Mouse (Mus musculus) adrenal gland, postnatal 14 days (tissue): ENCODE measurements around the gene Lnx2. TPM values are rescaled to one million over a fixed set of nuclear protein-coding genes. Genes with fewer than 3 reads are reported as not detected.

ENCODE experiments used
- DNase-seq: peaks from one replicate; pipeline ENCODE4 v3.0.0; 2021; ENCODE audit warnings: mixed read lengths
- long read RNA-seq, 2 experiments: library from polyadenylated mRNA; stranded (forward); transcript quantifications; one replicate each; pipeline ENCODE4 v2.0.0; 2021
- total RNA-seq: library from RNA; stranded (reverse); gene quantifications from 2 replicates; pipeline ENCODE4 v1.2.3, GENCODE M21; 2021

Gene Lnx2
- total RNA-seq: 18.5 and 18.8 TPM in 2 replicates
- long read RNA-seq, experiment 1, full-length matches to known transcripts: 17 of 28 reads
- long read RNA-seq, experiment 1, partial matches to known transcripts: 4 of 28 reads
- long read RNA-seq, experiment 1, other reads (novel, unspliced or antisense): 7 of 28 reads
- long read RNA-seq, experiment 2, full-length matches to known transcripts: 13 of 21 reads
- long read RNA-seq, experiment 2, partial matches to known transcripts: 0 of 21 reads
- long read RNA-seq, experiment 2, other reads (novel, unspliced or antisense): 8 of 21 reads

DNA sequence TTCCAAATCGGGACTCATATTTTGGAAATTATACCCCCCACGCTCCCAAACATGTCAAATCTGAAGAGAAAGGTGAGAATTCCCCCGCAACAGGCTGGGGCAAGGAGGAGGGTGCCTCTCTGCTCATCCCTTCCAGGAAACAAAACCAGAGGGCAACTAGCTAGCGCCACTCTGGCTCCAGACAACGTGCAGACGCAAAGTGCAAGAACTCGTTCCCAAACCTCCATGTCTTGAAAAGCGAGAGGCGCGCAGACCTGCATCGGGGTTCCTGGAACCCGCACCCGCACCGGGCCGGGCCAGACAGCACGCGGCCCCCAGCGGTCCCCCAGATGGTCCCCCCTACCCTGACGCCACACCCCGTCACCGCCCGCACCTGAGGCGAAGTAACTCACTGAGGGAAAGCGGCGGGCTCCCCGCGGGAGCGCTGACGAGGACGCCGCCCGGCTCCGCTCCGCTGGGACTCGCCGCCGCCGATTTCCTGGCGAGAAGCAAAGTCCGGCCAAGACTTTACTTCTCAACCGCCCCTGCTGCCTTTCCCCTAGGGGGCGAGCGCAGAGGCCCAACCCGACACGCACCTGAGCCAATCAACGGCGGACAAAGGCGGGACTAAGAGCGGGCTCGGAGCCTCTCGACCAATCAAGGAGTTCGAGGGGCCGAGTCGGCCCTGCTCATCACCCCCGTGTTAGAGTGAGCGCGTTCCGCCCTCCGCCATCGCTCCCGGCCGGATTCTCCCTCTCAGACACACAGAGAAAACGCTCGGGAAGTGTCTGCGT, at the start of gene Lnx2:
Gene Lnx2, minus strand, starts transcription at position 561 of the 773 bp plus-strand sequence.
- DNase-seq: peak; percentile 99

DNA sequence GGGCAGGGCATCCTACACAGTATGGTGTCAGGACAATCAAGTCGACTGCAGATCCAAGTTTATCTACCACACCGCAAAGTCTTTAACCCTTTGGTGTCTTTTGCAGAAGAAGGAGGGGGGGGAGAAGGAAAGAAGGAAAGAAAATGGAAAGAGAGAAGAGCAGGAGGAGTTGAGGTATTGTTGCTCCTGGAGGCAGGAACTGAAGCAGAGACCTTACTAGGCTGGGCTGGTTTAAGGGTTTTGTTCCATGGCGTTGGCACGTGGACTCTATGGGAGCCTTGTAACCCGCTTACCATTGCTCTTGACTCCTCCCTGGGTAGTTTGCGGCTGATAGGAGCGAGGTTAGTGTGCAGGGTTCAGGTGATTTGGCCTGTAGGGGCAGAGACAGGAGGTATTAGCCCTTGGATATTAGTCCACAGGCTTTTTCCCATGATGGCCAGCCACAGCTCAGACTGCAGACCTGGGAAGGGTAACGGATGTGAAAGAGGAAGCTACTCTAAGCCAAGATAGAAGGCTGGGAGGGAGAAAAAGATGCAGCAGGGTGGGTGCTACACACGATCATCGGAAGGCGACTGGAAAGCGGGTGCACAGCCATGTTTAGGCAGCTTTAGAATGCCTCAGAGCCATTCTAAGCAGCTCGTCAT, 49.3 kb upstream of the Lnx2 start:
- DNase-seq: no peak

- DNase-seq: no peak
Observed at GRCm38 (mm10) chr5:147124794-147125193, 48.4 kb upstream of the Lnx2 start.

DNA sequence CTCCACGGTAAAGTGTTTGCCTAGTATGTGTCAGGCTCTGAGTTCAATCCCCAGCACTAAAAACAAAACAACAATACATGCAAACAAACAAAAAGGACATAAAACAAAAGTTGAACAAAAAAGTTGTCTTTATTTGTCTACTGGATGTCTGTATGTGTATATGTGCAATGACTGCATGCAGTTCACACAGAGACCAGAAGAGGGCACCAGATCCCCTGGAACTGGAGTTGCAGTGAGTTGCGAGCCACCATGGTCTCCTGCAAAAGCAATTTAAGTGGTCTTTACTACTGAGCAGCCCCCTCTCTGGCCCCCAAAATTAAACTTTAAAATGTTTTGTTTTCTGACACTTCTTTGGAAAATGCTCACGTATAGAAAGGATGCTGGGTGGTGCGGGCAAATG, 44.8 kb upstream of the Lnx2 start:
- DNase-seq: no peak

DNA sequence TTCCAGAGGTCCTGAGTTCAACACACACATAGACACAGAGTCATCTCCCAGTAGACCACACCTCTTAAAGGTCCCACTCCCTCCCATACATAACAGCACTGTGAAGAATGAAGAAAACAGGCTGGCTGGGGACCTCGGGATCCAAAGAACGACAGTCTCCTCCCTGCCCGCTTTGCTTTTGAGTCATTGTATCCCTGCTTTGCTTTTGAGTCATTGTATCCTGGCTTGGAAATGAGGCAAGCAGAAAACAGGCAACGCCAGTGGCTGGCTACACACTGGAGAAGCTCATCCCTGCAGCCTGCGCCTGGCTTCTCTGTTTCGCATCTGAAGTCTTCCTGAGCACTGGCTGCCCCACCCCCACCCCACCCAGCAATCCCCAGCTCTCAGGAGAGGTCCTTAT, 40.6 kb upstream of the Lnx2 start:
- peak; percentile 37 for DNase-seq

DNA sequence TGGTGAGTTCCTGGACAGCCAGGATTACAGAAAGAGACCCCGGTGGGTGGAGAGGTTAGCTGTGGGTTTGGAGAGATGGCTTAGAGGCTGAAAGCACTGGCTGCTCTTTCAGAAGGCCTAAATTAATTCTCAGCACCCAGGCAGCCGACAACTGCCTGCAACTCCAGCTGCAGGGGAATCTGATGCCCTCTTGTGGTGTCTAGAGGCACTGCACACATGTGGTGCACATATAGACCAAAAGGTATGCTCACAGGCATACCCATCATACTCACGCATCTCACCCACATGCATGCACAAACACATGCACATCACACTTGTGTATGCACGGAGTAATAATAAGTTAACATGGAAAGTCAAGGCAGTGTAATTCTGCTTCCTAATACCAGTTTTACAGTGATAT, 39.2 kb upstream of the Lnx2 start:
- no peak for DNase-seq

- DNase-seq: peak; percentile 62
Observed at GRCm38 (mm10) chr5:147114738-147115137, 38.4 kb upstream of the Lnx2 start.

DNA sequence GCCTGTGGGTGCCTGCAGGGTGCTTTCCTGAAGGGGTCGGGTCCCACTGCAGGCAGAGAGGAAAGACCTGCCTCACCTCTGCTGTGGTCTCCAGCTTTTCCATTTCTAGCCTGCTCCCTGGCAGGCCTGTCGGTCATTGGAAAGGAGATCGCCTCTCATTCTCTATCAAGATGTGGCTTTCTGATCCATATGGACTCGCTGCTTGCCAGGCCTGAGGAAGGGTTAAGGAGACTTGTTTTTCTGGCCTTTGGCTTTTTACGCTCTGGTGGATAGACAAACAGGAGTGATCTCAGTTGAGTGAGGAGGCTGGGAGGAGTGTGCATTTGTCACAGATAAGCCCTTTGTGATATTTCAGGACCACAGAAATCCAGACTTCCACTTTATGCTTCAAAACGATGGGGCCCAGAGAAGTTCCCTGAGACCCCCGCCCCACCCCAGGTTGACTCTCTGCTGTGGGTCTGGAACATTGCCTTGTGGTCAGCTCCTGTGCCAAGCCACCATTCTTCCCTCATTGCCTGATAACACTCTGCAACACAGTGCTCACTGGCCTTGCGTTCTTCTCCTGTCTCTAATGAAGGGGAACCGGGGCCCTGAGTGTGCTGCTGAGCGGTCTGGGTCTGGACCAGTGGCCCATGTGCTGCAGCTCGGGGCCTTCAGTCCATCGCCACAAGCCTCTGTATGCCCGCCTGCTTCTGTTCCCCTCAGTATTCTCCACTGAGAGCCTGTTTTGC, 32.6 kb upstream of the Lnx2 start:
- no peak for DNase-seq

GRCm38 (mm10) chr5:147107276-147107675, 30.9 kb upstream of the Lnx2 start:
- DNase-seq: no peak

DNA sequence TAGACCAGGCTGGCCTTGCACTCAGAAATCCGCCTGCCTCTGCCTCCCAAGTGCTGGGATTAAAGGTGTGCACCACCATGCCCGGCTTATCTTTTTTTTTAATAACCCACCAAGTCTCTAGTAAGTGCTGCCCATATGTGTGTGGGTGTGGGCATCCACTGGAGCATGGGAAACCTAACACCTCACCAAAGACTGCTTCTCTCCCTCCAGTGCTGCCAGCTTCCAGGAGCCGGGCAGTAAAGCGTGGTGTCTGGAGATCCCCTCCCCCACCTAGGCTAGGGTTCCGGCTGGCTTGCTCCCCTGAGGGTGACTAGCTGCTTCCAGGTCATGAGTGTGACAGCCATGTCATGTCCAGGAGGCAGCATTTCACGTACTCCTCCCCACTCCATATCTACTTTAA, 25.9 kb upstream of the Lnx2 start:
- DNase-seq: no peak

DNA sequence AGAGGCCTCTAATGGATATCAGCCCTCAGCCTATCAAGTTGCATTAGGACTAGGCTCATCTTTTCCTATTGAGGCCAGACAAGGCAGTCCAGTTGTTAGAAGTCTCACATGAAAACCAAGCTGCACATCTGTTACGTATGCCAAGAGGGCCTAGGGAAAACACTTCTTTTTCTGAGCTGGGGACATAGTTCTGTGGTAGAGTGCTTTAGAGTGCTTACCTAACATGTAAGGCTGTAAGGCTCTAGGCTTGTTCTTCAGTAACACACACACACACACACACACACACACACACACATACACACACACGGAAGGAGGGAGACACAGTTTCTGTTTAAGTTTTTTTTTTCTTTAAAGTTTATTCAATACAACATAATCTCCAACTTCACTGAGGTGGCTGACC, 23.8 kb upstream of the Lnx2 start:
- no peak for DNase-seq

DNA sequence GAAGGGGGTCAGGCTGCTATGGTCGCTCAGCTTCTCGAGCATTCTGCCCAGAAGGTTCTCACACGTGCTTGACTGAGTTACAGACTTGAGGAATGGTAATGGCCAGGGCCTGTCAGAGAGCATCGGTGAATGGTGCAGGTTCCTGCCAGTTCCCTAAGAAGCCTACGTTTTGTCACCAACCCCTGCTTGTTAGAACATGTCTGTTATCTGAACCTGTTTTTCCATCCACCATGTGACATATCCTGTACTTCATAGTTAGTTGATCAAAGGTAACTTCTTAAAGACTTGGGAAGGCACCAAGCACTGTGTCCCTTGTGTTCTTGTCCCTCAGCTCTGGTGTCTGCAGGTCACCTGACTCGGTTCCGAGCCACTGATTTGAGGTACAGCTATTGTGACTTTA, 22.3 kb upstream of the Lnx2 start:
- no peak for DNase-seq

- DNase-seq: no peak
Observed at GRCm38 (mm10) chr5:147096586-147096985, 20.2 kb upstream of the Lnx2 start.

- peak; percentile 81 for DNase-seq
Observed at GRCm38 (mm10) chr5:147094296-147094695, 17.9 kb upstream of the Lnx2 start.

DNA sequence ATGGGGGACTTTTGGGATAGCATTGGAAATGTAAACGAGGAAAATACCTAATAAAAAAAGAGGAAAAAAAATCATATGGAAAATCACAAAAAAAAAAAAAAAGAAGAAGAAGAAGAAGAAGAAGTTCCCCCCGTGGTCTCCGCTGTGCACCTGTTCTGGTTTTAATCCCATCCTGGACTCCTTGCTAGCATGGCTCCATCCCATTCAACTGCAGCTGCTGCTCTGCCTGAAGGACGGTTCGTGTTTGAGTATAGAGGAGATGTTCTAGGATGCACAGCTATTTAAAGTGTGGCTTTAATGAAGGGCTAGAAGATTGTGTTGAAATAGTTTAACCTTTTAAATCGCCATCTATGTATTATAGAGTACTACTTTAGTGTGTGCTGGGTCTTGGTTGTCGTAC, 16.1 kb upstream of the Lnx2 start:
- DNase-seq: no peak

DNA sequence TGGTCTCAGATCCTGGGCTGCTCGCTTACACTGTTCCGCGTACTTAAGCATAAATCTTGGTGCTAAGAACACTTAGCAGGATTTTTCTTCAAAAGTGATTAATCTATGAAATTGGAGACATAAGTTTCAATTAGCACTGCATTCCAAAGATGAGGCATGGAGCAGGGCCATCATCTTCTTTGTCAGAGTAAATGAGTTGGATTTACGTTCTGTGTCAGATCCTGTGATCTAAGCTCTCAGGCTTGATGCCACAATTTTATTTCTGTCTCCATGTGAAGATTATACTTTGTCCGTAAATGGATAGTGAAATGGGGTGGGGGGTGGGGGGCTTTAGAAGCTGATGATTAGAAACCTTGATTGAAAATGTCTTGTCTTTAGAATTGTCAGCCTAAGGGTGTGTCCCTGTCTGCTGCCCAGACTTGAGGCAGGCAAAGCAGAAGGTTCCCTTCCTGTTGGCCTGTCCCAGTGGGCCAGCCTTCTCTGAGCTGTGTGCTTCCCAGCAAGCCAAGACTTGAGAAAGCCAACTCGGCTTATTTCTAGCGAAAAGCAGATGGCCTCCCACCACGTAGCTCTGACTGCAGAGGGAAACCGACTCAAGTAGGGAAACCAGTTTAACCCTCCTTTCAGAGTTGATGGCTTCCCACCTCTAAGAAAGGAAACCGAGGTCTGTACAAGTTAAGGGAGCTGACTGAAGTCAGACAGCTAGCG, 14.0 kb upstream of the Lnx2 start:
- DNase-seq: no peak

GRCm38 (mm10) chr5:147089836-147090235, 13.4 kb upstream of the Lnx2 start:
- no peak for DNase-seq

- DNase-seq: peak; percentile 34
Observed at GRCm38 (mm10) chr5:147086816-147087215, 10.4 kb upstream of the Lnx2 start.

- DNase-seq: peak; percentile 51
Observed at GRCm38 (mm10) chr5:147085201-147085894, 9.0 kb upstream of the Lnx2 start.

DNA sequence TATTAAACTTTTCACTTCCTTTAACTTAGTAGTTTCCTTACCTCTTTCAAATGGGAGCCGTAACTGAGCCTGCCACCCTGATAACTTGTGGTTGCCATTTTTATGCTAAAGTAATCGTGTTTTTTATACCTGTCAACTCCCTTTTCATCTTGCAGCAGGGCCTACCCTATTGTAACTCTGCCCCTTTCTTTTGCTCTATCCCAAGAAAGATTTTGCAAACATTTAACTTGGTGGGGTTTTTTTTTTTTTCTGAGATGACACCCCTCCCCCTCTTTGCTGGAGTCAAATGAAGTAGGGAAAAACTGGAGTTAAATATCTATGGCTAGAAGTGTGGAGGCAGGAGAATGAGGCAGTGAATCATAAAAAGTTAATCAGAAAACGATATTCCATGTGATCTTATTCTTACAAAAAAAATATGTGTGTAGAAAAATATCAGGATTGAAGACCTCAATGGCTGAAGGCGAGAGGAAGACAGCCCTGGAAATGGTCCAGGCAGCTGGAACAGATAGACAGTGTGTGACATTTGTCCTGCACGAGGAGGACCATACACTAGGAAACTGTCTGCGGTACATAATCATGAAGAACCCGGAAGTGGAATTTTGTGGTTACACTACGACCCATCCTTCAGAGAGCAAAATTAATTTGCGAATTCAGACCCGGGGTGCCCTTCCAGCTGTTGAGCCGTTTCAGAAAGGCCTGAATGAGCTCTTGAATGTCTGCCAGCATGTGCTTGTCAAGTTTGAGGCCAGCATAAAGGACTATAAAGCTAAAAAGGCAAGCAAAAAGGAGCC, 1.9 kb upstream of the Lnx2 start:
- no peak for DNase-seq
